Mouse (Mus musculus) lung, adult 2 months (tissue): ENCODE data around the gene Rpp21.

Experiments used
- CTCF ChIP-seq: fragments of 200-500 bp; IDR thresholded peaks from 2 replicates; pipeline ENCODE4 v1.5.1; 2011; ENCODE audit warnings: mild to moderate bottlenecking, low read length, control low read depth; ENCODE audit not compliant: insufficient read depth
- POLR2A ChIP-seq: fragments of 200-500 bp; IDR thresholded peaks from 2 replicates; pipeline ENCODE4 v1.6.1; 2011; ENCODE audit warnings: low read depth, mild to moderate bottlenecking, control low read depth, low read length, borderline replicate concordance; ENCODE audit errors: extremely low read depth

DNA sequence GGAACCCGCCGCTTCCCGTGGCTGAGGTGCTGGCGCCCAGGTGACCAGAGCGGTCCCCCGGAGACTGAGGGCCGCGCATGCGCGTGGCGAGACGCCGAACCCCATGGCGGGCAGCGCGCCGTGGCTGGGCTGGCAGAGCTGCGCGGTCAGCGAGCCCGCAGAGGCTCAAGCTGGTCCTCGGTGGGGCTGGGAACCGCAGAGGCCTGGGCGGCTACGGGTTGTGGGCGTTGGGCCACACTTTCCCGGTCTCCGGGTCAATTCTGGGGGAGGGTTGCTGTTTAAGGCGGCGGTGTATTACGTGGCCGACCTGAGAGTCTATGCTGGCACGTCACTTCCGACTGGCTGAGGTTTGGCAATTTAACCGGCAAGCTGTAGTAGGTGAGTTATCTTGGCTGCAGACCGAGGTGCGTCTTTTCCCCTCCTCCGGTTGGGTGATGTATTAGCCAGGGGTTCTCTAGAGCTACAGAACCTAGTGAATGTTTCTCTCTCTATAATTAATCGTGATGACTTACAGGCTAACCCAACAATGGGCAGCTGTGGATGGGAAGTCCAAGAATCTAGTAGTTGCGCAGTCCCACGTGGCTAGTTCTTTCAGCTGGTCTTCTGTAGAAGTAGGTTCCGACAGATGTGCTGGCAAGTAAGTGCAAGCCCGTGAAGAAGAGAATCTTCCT lies 13.9 kb upstream of the Rpp21 start, which contains the start of gene Trim39:
- TF ChIP-seq CTCF: no peak
- TF ChIP-seq POLR2A: peak; percentile 25; the same call in 1 of the 2 replicates
